Mouse (Mus musculus) cortical plate, adult 2 months (tissue): Measurements from ENCODE around the gene Patl1.

Experiments
- CTCF ChIP-seq: fragments of 200-500 bp; IDR thresholded peaks from 2 replicates; pipeline ENCODE4 v1.5.1; 2011; ENCODE audit warnings: mild to moderate bottlenecking, control low read depth, low read length; ENCODE audit not compliant: insufficient read depth; ENCODE audit errors: extremely low read depth
- POLR2A ChIP-seq: fragments of 200-500 bp; IDR thresholded peaks from 2 replicates; pipeline ENCODE4 v1.6.1; 2011; ENCODE audit warnings: mild to moderate bottlenecking, low read length, control low read depth; ENCODE audit not compliant: insufficient read depth; ENCODE audit errors: extremely low read depth

GRCm38 (mm10) chr19:11928025-11928748, 16.0 kb downstream of the Patl1 start:
- no peak for TF ChIP-seq POLR2A
- TF ChIP-seq CTCF: no peak
